Mouse (Mus musculus): ENCODE results near the gene Sel1l3.

Gene Sel1l3

DNA sequence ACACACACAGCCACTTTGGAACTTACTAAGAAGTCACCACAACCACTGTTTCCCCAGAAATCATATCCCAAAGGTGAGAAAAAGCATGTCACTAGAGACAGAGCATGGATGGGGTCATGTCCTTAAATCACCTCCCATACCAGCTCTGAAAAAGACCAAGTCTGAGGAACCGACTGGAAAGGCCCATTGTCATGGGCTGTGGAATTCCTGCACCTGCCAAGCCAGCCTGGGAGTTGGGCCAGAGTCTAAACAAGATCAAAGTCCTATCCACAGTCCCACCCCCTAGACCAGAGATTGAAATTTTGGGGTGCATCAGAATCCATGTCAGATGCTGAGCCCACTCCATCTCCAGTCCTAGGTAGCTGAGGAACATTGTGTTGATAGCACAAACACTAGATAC is 15.3 kb downstream of the Sel1l3 start:
- no peak for TF ChIP-seq GATA4 (IDR thresholded peaks at IDR 0.05; ENCODE audit: insufficient replicate concordance, low read length)

DNA sequence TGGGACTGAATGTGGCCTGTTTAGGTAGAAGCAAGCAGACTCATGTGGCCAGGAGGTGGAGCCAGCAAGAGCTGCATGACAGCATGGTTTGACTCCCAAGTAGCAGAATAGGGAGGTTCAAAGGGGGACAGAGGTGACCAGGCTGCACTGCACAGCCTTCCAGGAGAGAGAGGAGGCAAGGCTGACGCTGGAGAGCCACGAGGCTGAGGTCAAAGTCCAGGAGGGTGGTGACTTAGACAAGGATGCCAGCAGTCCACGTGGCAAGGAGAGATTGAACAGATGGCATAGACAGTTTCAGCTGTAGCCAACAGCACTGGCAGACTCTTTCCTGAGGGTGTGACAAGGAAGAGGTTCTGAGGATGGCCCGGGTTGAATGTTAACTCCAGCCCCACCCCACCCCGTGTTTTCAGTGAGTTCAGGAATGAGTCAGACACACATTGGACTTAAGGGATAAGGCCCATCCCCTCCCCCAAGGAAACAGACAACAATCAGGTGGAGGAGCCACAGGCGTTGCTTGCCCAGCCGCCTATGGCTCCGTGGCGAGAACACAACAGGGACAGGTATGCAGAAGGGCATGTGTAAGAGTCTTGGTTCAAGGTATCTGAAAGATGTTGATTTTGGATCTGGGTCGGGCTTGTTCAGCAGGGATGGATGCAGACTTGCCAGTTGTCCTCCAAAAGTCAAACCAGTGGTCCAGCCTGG is 17.2 kb downstream of the Sel1l3 start:
- no peak for TF ChIP-seq GATA4 (IDR thresholded peaks at IDR 0.05; ENCODE audit: insufficient replicate concordance, low read length)

DNA sequence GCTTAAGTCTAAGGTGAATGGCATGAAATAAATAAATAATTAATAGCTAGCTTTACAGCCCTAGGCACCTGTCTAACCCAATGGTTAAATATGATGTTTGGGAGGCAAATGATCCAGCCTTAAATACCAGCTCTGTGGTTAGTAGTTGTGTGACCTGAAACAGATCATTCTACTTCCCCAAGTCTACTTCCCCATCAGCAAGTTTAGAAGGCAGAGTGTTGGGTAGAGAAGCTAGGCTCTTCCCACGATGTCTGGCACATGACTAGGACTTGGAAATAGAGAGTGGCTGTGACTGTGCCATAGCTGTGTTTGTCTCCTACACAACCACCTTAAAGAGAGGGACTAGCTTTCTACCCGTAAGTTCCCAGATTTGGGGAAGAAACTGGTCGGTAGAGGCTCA is 18.9 kb downstream of the Sel1l3 start:
- no peak for TF ChIP-seq GATA4 (IDR thresholded peaks at IDR 0.05; ENCODE audit: insufficient replicate concordance, low read length)

DNA sequence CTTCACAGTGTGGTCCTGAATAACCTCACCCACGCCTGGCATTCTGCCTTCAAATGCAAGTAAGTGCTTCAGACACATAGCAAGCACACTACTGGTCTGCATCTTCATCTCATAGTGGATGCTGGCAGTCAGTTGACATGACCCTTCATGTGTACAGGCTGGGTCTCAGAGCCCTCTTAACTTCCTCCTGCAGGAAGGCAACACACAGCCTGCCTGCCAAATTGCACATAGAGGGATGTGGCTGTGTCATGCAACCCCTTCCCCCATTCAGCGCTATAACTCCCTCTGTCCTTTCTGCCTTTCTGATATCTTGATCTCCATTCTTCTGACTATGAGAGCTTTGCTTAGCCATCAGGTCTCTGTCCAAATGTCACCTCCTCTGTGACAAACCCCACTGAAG is 19.3 kb downstream of the Sel1l3 start:
- no peak for TF ChIP-seq GATA4 (IDR thresholded peaks at IDR 0.05; ENCODE audit: insufficient replicate concordance, low read length)

DNA sequence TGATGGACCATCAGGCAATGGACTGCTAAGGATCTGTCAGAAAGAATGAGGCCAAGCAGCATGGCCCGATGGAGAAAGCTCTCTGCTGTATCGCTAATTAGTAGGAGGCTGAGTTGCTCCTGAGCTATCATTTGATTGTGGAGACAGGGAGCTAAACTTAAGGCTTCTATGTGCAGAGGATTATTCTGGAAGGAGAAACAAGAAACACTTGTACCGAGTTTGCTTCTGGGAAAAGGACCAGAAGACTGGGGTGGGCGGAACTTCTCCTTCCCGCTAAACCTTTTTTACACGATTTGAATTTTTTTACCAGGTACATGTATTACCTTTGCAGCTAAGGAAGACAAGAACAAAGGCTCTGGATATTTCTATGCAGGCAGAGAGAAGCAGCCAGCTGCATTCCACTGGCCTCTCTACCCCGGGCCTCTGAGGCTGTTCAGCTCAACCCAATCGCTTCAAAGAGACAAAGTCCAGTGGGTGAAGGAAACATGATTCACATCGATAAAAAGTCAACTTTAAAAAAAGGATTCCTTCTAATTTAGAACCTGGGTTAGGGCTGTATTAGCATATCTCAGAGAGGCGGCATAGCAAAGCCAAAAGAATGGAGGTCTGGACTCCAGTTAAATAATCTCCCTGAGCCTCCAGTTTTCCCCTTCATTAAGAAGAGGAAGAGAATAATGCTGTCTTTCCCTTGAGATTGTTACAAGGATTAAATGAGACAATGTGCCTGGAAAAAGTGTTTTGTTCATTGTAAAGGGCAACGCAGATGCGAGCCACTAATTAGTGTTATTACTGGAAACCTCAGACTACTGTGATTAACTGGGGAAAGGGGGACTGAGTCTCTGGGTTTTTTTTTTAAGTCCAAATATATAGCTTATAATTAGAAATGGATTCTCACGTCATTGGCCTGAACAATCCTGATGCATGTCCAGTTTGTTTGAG is 20.4 kb downstream of the Sel1l3 start:
- no peak for TF ChIP-seq GATA4 (IDR thresholded peaks at IDR 0.05; ENCODE audit: insufficient replicate concordance, low read length)

DNA sequence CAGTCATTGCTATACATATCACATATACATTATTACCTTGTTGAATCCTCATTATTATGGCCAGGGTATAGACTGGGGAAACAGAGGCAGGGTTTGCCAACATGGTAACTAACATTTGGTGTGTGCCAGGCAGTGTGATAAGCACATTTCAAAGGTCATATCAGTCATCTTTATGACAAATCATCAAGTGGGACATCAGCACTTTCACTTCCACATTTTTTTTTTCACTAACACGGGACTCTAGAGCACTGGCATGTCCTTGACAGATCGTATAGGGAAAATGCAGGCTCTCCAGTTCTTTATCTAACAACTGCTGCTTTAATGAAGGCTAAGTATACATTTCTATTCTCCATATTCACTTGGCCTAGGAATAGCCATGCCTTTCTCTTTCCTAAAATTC is 25.1 kb downstream of the Sel1l3 start:
- no peak for TF ChIP-seq GATA4 (IDR thresholded peaks at IDR 0.05; ENCODE audit: insufficient replicate concordance, low read length)

DNA sequence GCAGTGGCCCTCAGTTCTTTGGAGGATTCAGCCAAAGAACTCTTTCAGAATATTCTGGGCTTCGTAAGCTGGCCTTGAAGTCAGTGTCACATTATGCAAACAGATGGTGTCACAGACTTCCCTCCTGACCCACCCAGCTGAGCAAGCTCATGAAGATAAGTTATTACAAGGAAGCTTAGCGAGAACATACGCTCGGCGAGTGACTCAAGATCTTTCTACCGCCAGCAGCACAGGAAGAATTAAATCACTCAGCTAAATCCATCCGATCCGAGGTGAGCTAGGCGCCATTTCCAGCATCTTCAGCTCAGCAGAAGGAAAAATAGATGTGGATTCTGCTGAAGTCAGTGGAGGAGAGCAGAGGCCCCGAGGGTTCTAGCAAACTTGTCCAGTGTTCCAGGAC is 26.5 kb downstream of the Sel1l3 start:
- no peak for TF ChIP-seq GATA4 (IDR thresholded peaks at IDR 0.05; ENCODE audit: insufficient replicate concordance, low read length)

DNA sequence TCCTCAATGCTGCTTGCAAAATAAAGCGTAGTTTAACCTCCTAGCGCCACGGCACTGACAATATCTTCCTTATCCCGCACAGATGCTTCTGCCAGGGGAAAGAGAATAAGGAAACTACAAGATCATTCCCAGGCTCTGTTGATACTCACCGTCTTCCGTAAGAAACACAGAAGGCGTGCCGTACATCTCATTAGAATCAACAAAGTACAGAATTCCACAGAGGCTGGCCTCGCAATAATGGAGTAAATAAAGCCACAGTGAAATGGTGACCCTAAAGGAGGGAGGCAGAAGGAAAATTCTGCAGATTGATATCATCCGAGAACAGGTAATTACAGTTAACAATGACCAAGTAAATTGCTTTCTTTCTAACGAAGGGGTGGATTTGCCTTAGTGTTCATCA is 27.9 kb downstream of the Sel1l3 start:
- TF ChIP-seq GATA4 (IDR thresholded peaks at IDR 0.05; ENCODE audit: insufficient replicate concordance, low read length): no peak

DNA sequence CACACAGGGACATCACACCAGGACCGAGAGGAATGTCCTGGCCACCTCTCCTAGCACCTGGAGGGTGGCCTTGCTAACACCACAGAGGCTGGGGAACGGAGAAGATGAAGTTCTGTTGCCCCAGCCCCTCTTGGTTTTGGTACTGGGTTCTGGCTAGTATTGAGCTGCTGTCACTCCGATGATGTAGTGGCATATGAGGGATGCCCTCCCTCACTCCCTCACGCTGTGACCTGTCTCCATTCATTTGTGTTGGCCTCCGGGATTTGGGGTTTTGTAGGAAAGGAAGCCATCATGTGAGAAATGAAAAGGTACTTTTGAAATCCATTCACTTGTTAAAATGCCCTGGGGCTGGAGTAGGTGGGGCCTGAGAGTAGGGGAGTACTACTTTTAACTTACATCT is 33.8 kb downstream of the Sel1l3 start:
- no peak for TF ChIP-seq GATA4 (IDR thresholded peaks at IDR 0.05; ENCODE audit: insufficient replicate concordance, low read length)

DNA sequence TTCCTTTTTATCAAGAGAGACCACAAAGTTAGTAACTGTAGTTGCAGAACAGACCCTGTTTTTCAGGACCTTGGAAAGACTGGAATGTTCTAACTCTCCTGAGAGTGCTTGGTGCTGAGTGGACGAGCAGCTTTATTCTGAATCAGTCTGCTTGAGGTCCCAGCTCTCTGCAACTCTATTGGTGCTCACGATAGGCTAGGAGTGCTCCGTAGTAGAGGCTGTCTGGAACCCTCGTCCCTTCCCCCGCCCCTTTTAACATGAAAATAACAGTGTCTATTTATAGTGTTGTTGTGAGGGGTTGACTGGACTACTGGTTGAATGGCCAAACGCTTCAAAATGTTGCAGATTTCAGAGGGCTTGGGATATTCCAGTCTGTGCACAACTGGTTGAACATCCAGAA is 37.0 kb downstream of the Sel1l3 start:
- no peak for TF ChIP-seq GATA4 (IDR thresholded peaks at IDR 0.05; ENCODE audit: insufficient replicate concordance, low read length)

DNA sequence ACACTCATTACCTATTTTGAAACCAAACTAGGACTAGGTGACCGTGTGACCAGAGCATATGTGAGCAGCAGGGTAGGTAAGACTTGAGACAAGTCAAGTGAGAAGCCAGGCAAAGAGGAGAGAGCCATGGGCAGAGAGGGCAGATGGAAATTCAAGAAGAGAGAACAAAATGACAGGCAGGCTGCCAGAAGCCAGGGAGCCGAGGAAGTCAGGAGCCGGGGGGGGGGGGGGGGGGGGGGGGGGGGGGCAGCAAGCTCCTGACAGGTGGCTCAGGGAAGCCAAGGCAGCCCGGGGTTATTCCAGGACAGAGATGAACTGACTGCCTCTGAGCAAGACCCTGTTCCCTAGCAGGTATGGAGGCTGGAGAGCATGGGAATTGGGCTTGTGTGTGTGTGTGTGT is 37.7 kb downstream of the Sel1l3 start:
- no peak for TF ChIP-seq GATA4 (IDR thresholded peaks at IDR 0.05; ENCODE audit: insufficient replicate concordance, low read length)

DNA sequence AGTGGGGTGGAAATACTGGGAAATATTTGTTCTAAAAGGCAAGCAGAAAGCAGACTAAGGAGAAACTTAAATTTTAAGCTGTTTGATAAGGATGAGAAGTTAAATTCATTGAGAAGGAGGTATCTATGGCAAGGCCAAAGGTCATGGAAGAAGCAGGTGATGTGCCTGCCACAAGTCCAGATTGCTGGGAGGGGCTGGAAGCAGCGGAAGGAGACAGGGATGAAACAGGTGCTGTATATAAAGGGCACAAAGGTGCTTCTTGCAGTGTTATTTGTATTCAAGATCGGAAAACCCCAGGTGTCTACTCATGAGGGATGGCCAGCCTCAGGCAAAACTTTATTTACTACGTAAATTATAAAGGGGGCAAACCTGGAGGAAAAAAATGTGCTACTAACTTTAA is 38.5 kb downstream of the Sel1l3 start:
- TF ChIP-seq GATA4 (IDR thresholded peaks at IDR 0.05; ENCODE audit: insufficient replicate concordance, low read length): no peak

DNA sequence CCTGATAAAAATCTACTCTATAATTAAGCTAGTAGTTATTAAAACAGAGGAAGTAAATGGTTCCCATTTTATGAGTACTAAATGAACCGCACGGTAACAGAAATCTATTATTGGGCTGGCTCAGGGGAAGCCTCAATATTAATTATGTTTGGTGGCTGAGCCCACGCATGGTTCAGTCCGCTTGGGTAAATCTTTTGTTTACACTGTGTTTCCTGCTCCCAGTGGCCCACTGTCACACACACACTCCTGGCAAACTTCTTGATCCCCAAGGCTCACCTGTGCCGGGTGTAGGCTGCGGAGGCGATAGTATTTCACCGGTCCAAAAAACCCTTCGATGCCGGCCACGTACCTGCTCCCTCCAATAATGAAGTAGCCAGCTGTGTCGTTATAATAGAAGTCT is 39.3 kb downstream of the Sel1l3 start:
- no peak for TF ChIP-seq GATA4 (IDR thresholded peaks at IDR 0.05; ENCODE audit: insufficient replicate concordance, low read length)

DNA sequence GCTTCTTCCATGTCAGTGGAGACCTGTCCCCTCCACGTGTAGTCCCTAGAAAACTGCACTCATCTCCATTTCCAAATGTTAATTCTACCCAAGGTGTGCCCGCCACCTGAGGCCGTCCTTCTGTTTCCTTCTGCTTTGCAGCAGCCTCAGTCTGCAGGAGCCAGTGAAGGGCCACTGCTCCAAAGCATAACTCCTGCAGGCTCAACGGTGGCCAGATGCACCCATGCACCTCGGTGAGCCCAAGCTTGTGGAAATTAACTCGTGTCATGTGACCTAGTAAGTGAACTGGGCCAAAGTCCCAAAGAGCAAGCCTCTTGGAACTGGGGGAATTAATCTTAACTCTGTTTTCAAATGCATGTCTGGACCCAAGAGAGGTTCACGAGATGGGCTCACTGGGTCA is 40.8 kb downstream of the Sel1l3 start:
- TF ChIP-seq GATA4 (IDR thresholded peaks at IDR 0.05; ENCODE audit: insufficient replicate concordance, low read length): no peak

DNA sequence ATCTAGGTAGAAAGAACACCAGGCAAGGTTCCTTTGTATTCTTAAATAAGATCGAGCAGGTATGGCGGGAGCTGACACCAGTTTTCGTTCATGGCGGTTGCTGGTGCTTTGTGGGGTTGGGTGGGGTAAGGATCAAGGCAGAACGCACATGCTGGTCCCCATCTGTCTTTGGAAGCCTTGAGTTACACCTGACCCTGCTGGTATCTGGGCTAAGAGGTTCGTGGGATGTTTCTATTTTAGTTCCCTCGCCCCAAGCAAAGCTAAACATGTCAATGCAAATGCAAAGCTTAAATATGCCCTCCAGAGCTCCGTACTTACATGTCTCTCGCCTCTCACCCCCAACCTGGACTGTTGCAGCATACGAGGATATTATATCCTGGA is 41.5 kb downstream of the Sel1l3 start:
- no peak for TF ChIP-seq GATA4 (IDR thresholded peaks at IDR 0.05; ENCODE audit: insufficient replicate concordance, low read length)

DNA sequence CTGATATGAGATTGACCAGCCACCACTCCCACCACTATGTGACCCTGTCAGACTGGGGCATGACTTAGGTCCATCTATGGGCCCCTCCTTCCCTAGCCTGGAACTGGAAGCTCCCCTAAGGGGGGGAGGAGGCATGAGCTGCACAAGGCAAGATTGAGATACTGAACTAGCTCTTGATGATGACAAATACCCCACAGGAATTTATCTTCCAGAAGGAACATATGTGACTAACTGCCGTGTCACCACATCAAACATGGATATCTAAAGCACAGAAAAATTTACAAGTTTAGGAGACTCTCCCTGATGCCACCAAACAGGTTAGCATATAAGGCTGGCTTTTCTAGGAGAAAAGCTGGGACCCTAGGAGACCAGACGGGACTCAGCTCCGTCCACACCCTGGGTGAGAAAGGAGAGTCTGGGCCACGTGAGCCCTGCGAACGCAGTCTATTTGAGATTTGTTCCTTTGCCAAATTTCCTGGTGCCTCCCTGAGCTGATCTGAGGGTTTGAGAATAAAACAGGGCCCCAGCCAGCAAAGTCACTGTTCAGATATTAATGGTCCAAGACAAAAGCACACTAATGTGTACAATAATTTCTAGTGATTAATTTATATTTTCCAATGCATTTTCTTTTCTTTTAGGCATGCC is 42.0 kb downstream of the Sel1l3 start:
- no peak for TF ChIP-seq GATA4 (IDR thresholded peaks at IDR 0.05; ENCODE audit: insufficient replicate concordance, low read length)
